Mouse (Mus musculus) erythroid progenitor cell, adult 5-6 weeks (primary cell): ENCODE results near the gene Jmjd6. TPM values are rescaled to one million over a fixed set of nuclear protein-coding genes. Genes with fewer than 3 reads are reported as not detected.
"Not testable (repeated sequence)": the region's sequence is repeated elsewhere in the genome, so short reads cannot be mapped to it uniquely, and the experiment has no call there.

ENCODE experiments used
- ATAC-seq: replicated peaks from 2 replicates; pipeline ENCODE4 v1.8.0; 2016; ENCODE audit warnings: moderate number of reproducible peaks, mild to moderate bottlenecking, moderate TSS enrichment, inconsistent platforms; ENCODE audit not compliant: poor library complexity, low FRiP score, severe bottlenecking
- total RNA-seq, 2 experiments: library from RNA; stranded (forward) in 1 of 2; stranded (reverse) in 1 of 2; fragments of 150-400 nt in 1 of 2; fragments of 186-747, 209-891 nt in 1 of 2; gene quantifications; 2 replicates each; pipeline versions ENCODE4 v1.2.3 to v1.2.4; 2015 to 2017; ENCODE audit warnings: low replicate concordance in 2 of 2

Gene Jmjd6
- total RNA-seq, 2 experiments from 2014 or later: 5.1 to 18.0 TPM

DNA sequence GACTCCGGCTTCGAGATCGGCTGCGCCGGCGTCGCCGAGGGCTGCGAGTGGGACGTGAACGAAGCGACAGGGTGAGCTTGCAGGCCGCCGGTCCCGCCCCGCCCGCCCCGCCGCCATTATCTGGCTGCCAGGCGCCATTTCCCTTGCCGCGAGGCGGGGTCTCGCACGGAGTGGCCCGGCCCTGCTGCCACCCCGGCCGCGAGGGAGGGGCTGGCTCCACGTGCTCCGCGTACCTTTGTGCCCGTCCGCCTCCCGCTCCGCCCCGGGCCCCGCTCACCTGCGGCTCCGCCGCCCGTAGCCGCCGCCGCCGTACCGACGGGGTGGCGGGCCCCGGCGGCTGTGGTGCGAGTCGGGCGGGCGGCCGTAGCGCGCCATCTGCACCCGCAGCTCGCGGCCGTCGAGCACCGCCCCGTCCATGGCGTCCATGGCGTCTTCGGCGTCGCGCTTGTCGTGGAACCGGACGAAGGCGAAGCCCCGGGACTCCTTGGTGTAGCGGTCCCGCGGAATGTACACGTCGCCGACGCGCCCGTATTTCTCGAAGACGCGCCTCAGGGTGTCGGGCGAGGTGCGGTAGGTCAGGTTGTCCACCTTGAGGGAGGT lies 9.1 kb upstream of the Jmjd6 start, which contains the start of gene Mfsd11:
TSS of gene Mfsd11 (plus strand) at position 150 of the 600 bp plus-strand sequence.
- peak; percentile 48 for ATAC-seq

DNA sequence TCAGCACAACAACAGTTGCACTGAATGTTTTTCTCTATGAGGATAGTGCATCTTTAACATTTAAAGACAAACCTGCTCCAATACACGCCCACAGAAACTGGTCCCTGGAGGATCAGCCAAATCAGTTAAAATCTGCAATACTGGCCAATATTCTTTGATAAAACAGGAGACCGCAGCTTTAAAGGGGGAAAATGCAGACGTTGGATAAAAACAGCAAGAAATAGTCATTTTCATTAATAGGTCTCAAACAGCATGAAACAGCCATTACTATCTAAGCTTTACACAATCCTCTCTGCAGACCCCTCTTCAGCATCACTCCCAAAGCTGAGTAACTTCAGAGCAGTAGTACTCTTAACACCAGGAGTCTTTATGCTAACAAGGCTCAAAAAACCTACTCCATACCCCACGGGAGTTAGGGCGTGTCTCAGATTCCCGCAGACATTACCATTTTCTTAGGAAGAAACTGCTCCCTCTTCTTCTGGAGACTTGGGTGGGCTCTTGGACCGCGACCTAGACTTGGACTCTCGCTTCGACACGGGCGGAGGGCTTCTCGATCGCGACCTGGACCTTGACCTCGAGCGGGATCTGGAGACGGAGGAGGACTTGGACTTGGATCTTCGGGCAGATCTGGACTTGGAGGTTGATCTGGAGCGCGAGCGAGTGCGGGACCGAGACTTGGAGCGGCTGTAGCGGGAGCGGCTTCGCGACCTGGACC lies 8.5 kb upstream of the Jmjd6 start:
- no peak for ATAC-seq

GRCm38 (mm10) chr11:116850833-116851477 lies 7.7 kb upstream of the Jmjd6 start:
- ATAC-seq: no peak

DNA sequence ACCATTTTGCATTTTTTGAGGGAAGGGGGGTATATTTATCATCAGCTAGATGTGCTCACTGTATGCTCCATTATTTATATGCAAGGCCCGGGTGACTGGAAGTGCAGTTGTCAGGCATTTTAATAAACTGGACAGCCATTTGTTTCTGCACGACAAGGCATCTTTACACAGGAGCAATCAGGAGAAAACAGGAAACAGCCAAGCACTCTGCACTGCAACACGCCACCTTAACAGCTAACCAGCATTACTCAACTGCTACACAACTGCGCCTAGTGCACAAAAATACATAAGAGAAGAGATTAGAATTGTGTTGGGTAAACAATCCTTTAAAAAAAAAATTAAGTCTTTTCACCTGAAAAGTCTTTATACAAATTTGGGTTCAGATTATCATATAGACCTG lies 6.8 kb upstream of the Jmjd6 start:
- no peak for ATAC-seq

- no peak for ATAC-seq
Measured at GRCm38 (mm10) chr11:116849587-116849986, 6.3 kb upstream of the Jmjd6 start.

GRCm38 (mm10) chr11:116848877-116849178 lies 5.6 kb upstream of the Jmjd6 start:
- ATAC-seq: not testable (repeated sequence)

- ATAC-seq: no peak
Measured at GRCm38 (mm10) chr11:116848086-116848876, 5.0 kb upstream of the Jmjd6 start.

DNA sequence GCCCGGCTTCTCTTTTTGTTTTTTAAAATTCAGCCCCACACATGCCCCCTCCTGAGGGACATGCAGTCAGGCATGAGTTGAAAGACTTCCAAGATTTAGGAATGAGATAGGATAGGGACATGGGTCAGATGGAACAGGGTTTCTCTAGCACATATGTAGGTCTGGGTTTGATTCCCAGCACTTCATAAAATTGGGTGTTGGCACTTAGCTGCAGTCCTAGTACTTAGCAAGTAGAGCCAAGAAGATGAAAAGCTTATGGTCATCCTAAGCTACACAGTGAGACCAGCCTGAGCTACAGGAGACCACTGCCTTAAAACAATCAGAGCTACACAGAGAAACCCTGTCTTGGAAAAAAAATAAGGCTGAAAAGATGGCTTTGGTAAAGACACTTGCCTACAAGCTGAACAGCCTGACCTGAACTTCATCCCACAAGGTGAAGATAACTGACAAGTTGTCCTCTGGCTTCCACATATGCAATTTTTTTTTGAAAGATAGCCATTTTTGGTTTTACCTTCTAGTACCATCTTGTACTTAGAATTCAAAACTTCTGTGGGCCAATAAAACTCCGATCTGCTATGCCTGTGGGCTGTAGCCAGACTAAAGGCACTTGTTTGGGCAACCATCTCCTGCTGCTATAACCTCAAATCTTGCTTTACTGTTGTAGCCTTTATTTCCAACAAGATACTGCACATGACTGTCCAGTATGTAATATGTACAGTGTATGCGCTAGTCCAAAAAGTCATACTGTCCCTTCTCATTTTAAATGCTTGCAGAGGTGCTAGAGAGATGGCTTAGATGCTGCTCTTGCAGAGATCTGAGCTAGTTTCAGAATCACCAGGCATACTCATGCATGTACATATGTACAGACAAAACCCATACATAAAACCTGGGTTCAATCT lies 4.2 kb upstream of the Jmjd6 start:
- ATAC-seq: no peak

- no peak for ATAC-seq
Measured at GRCm38 (mm10) chr11:116846593-116847181, 3.4 kb upstream of the Jmjd6 start.

- ATAC-seq: peak; percentile 69
Measured at GRCm38 (mm10) chr11:116842531-116843260, 553 bp downstream of the Jmjd6 start.

GRCm38 (mm10) chr11:116840748-116841147 lies 2.5 kb downstream of the Jmjd6 start:
- no peak for ATAC-seq

- no peak for ATAC-seq
Measured at GRCm38 (mm10) chr11:116839601-116840000, 3.6 kb downstream of the Jmjd6 start.

GRCm38 (mm10) chr11:116838936-116839335 lies 4.3 kb downstream of the Jmjd6 start:
- no peak for ATAC-seq

GRCm38 (mm10) chr11:116837441-116837840 lies 5.8 kb downstream of the Jmjd6 start:
- no peak for ATAC-seq

- no peak for ATAC-seq
Measured at GRCm38 (mm10) chr11:116836283-116836682, 7.0 kb downstream of the Jmjd6 start.

DNA sequence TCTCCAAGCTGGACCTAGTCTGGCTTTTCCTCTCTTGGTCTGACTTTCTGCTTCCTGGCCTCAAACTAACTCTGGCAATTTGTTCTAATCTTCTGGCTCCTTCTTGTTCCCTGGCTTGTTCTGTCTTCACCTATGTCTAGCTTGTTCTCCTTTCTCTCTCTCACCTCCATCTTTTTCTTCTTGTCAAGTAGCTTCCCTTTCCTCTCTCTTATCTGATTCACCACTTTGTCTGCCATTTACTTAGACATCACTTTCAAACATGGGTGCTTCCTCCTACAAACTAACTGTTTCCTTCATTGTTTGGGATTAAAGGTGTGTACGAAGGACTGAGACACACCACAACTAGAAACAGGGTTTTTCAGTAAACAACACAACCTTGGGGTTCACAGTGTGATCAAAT lies 8.3 kb downstream of the Jmjd6 start:
- no peak for ATAC-seq

- no peak for ATAC-seq
Measured at GRCm38 (mm10) chr11:116832172-116832685, 11.0 kb downstream of the Jmjd6 start.

GRCm38 (mm10) chr11:116827534-116828165 lies 15.6 kb downstream of the Jmjd6 start, which contains the start of gene Mxra7:
TSS of gene Mxra7 (minus strand) at chr11:116828046.
- ATAC-seq: no peak
